Mouse (Mus musculus): ENCODE measurements at regions not wholly inside any gene's neighbourhood (a gene's known extent, or its start where the extent isn't known, plus 50 kb on each side); places are given as distances from the start of the nearest gene placed in this dataset.

GRCm38 (mm10) chr1:137221087-137222057, 261.1 kb upstream of the Nr5a2 start:
- no peak for TF ChIP-seq CTCF (IDR thresholded peaks at IDR 0.05)
- no peak for TF ChIP-seq POLR2A (IDR thresholded peaks at IDR 0.05; ENCODE audit: insufficient read depth, low read depth, low read length)
